Mouse (Mus musculus): ENCODE measurements around the gene Cntrob. TPM values are rescaled to one million over a fixed set of nuclear protein-coding genes. Genes with fewer than 3 reads are reported as not detected.

Cntrob gene
- total and polyA plus RNA-seq, 3 experiments: 16.5 to 38.3 TPM; not detected in 1

GRCm38 (mm10) chr11:69334796-69335195, 11.2 kb upstream of the Cntrob start:
- no peaks in the 10 kb centered on the region for H3K79me2 ChIP-seq (ENCODE audit: control insufficient read depth, insufficient read depth, low read length, poor library complexity)
- no peak overlapping the region for H3K27ac ChIP-seq (ENCODE audit: control insufficient read depth, low read depth, low read length)
- H3K4me1 ChIP-seq (ENCODE audit: control insufficient read depth in 1 of 2, insufficient read depth in 2 of 2, low read length in 2 of 2): peaks cover 0 to under 1% of the 10 kb centered on the region in 2 experiments; a peak in 2 of 4 replicates
- no peaks in the 10 kb centered on the region for H3K9me3 ChIP-seq (replicated peaks; ENCODE audit: insufficient read depth, low read length)
- DNase-seq (ENCODE audit: low read depth, low spot score): no peak
- H3K27me3 ChIP-seq (ENCODE audit: control insufficient read depth in 1 of 2, insufficient read depth in 2 of 2, low read length in 2 of 2): no peaks in the 10 kb centered on the region
- H3K4me3 ChIP-seq (ENCODE audit: control insufficient read depth in 1 of 2, insufficient read depth in 1 of 2, low read depth in 2 of 2, low read length in 2 of 2): no peak overlapping the region
- TF ChIP-seq MEF2A (IDR thresholded peaks at IDR 0.05; ENCODE audit: extremely low read depth, insufficient replicate concordance, low read depth, low read length, poor library complexity, severe bottlenecking) (no peak), SIN3A (IDR thresholded peaks at IDR 0.05; ENCODE audit: low read length) (no peak), POLR2A (IDR thresholded peaks at IDR 0.05; ENCODE audit: control insufficient read depth in 1 of 2, insufficient read depth in 1 of 2, low read depth in 1 of 2, low read length in 2 of 2, poor library complexity in 1 of 2) (no peak), ZC3H11A (IDR thresholded peaks at IDR 0.05; ENCODE audit: low read depth, low read length) (no peak), CHD1 (IDR thresholded peaks at IDR 0.05; ENCODE audit: low read depth, low read length) (no peak), MAZ (IDR thresholded peaks at IDR 0.05; ENCODE audit: low read depth, low read length) (no peak), MAX (IDR thresholded peaks at IDR 0.05; ENCODE audit: low read length) (no peak), USF2 (IDR thresholded peaks at IDR 0.05; ENCODE audit: borderline replicate concordance in 1 of 2, insufficient read depth in 1 of 2, low read depth in 1 of 2, low read length in 2 of 2) (no peak), TBP (IDR thresholded peaks at IDR 0.05; ENCODE audit: low read depth, low read length) (no peak), UBTF (IDR thresholded peaks at IDR 0.05; ENCODE audit: borderline replicate concordance, insufficient read depth, low read depth, low read length) (no peak), ELF1 (IDR thresholded peaks at IDR 0.05; ENCODE audit: low read depth, low read length) (no peak), EP300 (IDR thresholded peaks at IDR 0.05; ENCODE audit: low read depth in 1 of 2, low read length in 2 of 2) (no peak), MAFK (IDR thresholded peaks at IDR 0.05; ENCODE audit: borderline replicate concordance, low read depth, low read length) (no peak), HCFC1 (IDR thresholded peaks at IDR 0.05; ENCODE audit: low read depth, low read length) (no peak), POLR2AphosphoS5 (IDR thresholded peaks at IDR 0.05; ENCODE audit: borderline replicate concordance, low read depth, low read length) (no peak), NRF1 (IDR thresholded peaks at IDR 0.05; ENCODE audit: insufficient read depth, low read depth, low read length, poor library complexity, severe bottlenecking) (no peak), KAT2A (conservative IDR thresholded peaks at IDR 0.05; ENCODE audit: low read depth, low read length) (no peak), MYC (IDR thresholded peaks at IDR 0.05; ENCODE audit: low read depth, low read length) (no peak), MXI1 (IDR thresholded peaks at IDR 0.05; ENCODE audit: low read depth, low read length) (no peak), ZMIZ1 (IDR thresholded peaks at IDR 0.05; ENCODE audit: low read depth, low read length) (no peak)
- H3K9ac ChIP-seq (ENCODE audit: control insufficient read depth, low read depth, low read length, poor library complexity, severe bottlenecking): no peak overlapping the region
- H3K36me3 ChIP-seq (ENCODE audit: control insufficient read depth in 1 of 2, insufficient read depth in 2 of 2, low read length in 2 of 2): no peaks in the 10 kb centered on the region

DNA sequence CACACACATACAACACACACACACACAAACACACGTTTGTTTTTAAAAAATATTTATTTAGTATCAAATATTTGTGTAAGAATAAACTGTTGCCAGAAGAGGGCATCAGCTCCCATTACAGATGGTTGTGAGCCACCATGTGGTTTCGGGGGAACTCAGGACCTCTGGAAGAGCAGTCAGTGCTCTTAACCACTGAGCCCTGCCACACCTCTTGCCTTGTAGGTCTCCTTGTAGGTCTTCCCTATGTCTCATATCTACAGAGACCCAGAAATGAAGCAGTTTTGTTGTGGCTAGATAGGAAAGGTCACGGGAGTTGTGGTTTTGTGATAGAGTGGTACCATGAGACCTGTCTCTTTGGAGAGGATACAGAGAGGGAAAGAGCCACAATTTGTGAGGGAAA, 10.3 kb upstream of the Cntrob start:
- peak; percentile 40 for DNase-seq (ENCODE audit: low read depth, low spot score)
- Histone ChIP-seq H3K27ac (ENCODE audit: control insufficient read depth, low read depth, low read length) (no peak overlapping the region), H3K9ac (ENCODE audit: control insufficient read depth, low read depth, low read length, poor library complexity, severe bottlenecking) (no peak overlapping the region), H3K27me3 (ENCODE audit: control insufficient read depth in 1 of 2, insufficient read depth in 2 of 2, low read length in 2 of 2) (no peaks in the 10 kb centered on the region), H3K79me2 (ENCODE audit: control insufficient read depth, insufficient read depth, low read length, poor library complexity) (no peaks in the 10 kb centered on the region), H3K9me3 (replicated peaks; ENCODE audit: insufficient read depth, low read length) (no peaks in the 10 kb centered on the region), H3K4me1 (ENCODE audit: control insufficient read depth in 1 of 2, insufficient read depth in 2 of 2, low read length in 2 of 2) (no peaks in the 10 kb centered on the region; a peak in 1 of 4 replicates), H3K4me3 (ENCODE audit: control insufficient read depth in 1 of 2, insufficient read depth in 1 of 2, low read depth in 2 of 2, low read length in 2 of 2) (no peak overlapping the region), H3K36me3 (ENCODE audit: control insufficient read depth in 1 of 2, insufficient read depth in 2 of 2, low read length in 2 of 2) (no peaks in the 10 kb centered on the region)
- TF ChIP-seq KAT2A (conservative IDR thresholded peaks at IDR 0.05; ENCODE audit: low read depth, low read length): no peak
- TF ChIP-seq MYB (IDR thresholded peaks at IDR 0.05; ENCODE audit: low read depth, low read length): no peak
- no peak for TF ChIP-seq HCFC1 (IDR thresholded peaks at IDR 0.05; ENCODE audit: low read depth, low read length)
- TF ChIP-seq MEF2A (IDR thresholded peaks at IDR 0.05; ENCODE audit: extremely low read depth, insufficient replicate concordance, low read depth, low read length, poor library complexity, severe bottlenecking): no peak
- no peak for TF ChIP-seq CHD2 (IDR thresholded peaks at IDR 0.05; ENCODE audit: low read length)
- peak; percentile 73; the same call in 1 of the 2 replicates for TF ChIP-seq MYC (IDR thresholded peaks at IDR 0.05; ENCODE audit: low read depth, low read length)
- no peak for TF ChIP-seq TCF12 (IDR thresholded peaks at IDR 0.05; ENCODE audit: low read depth, low read length)
- no peak for TF ChIP-seq TAL1 (IDR thresholded peaks at IDR 0.05; ENCODE audit: low read length)
- peak in 1 of 2 experiments; percentile 37; a peak in 1 of 4 replicates for TF ChIP-seq EP300 (IDR thresholded peaks at IDR 0.05; ENCODE audit: low read depth in 1 of 2, low read length in 2 of 2)
- TF ChIP-seq RCOR1 (IDR thresholded peaks at IDR 0.05; ENCODE audit: low read depth, low read length): peak; percentile 32; the same call in 1 of the 2 replicates
- TF ChIP-seq SIN3A (IDR thresholded peaks at IDR 0.05; ENCODE audit: low read length): peak; percentile 47; the same call in 1 of the 2 replicates
- peak; percentile 52; the same call in 1 of the 2 replicates for TF ChIP-seq MXI1 (IDR thresholded peaks at IDR 0.05; ENCODE audit: low read depth, low read length)
- no peak for TF ChIP-seq NELFE (IDR thresholded peaks at IDR 0.05; ENCODE audit: low read depth, low read length)
- TF ChIP-seq ZMIZ1 (IDR thresholded peaks at IDR 0.05; ENCODE audit: low read depth, low read length): no peak
- no peak for TF ChIP-seq POLR2AphosphoS2 (IDR thresholded peaks at IDR 0.05; ENCODE audit: low read length)
- TF ChIP-seq RAD21 (IDR thresholded peaks at IDR 0.05; ENCODE audit: low read depth, low read length): peak; percentile 33
- TF ChIP-seq GABPA (IDR thresholded peaks at IDR 0.05; ENCODE audit: low read depth, low read length): no peak
- peak; percentile 25 for TF ChIP-seq USF1 (IDR thresholded peaks at IDR 0.05; ENCODE audit: low read depth, low read length)

Measured in MEL (cell line).